In genomic region chr1:106901406-106901805, GRCm38 (mm10) we compare ENCODE assay signal across 8 mouse cellular contexts. TPM values are rescaled to one million over a fixed set of nuclear protein-coding genes. Genes with fewer than 3 reads are reported as not detected.
A peak's percentile ranks its signal among the peaks of the same experiment; 100 is the strongest.
DNase-seq lines count a peak whose midpoint lies in the region; ATAC-seq and TF ChIP-seq lines count a peak whose summit lies in the region.
"Had no signal": no experiment of that assay in that cellular context is flagged by ENCODE, and none has a peak within 500 bp of the region (broad histone marks: within the 10 kb centered on the region; RNA-seq: fewer than 3 reads in every experiment).

No protein-coding gene starts in this region.

- H3K4me2 ChIP-seq in hindbrain, embryonic 14.5 days (replicated peaks): no peak overlapping the region
- H3K4me2 ChIP-seq: heart, embryonic 15.5 days had no signal

- H3K27ac ChIP-seq in MEL (ENCODE audit: control insufficient read depth, low read depth, low read length): no peak overlapping the region
- H3K27ac ChIP-seq in hindbrain, embryonic 14.5 days: no peak overlapping the region
- H3K27ac ChIP-seq: heart, embryonic 15.5 days had no signal

- no peak for TF ChIP-seq EP300 in MEL (IDR thresholded peaks at IDR 0.05; ENCODE audit: low read depth in 1 of 2, low read length in 2 of 2)

- peak; percentile 8 for DNase-seq in left cerebral cortex, postnatal 4 days
- no peak for DNase-seq in left cerebral cortex, postnatal 36 days (ENCODE audit: low spot score in 2 of 2)
- DNase-seq in MEL (ENCODE audit: low read depth, low spot score): peak; percentile 54
- DNase-seq in adrenal gland, postnatal 10 days: peak; percentile 71
- peak; percentile 32 for DNase-seq in hindbrain, embryonic 14.5 days (ENCODE audit: low spot score)
- DNase-seq in gastrocnemius, adult 8-10 months (ENCODE audit: low spot score in 2 of 2): no peak

- 32% methylated on average over 4 of the region's 4 CpGs for WGBS in hindbrain, embryonic 14.5 days

- H3K27me3 ChIP-seq in MEL (ENCODE audit: control insufficient read depth in 1 of 2, insufficient read depth in 2 of 2, low read length in 2 of 2): peaks cover 0 to 1% of the 10 kb centered on the region in 2 experiments; a peak in 3 of 4 replicates
- no peaks in the 10 kb centered on the region for H3K27me3 ChIP-seq in hindbrain, embryonic 14.5 days (ENCODE audit: control insufficient read depth, insufficient read depth, low read length)
- H3K27me3 ChIP-seq: heart, embryonic 15.5 days had no signal

- intact Hi-C loops in left cerebral cortex, postnatal 4 days (cut with DNase I): no loop called here
- intact Hi-C loops in left cerebral cortex, postnatal 36 days (cut with DNase I): no loop called here

- peak; percentile 69 to 82 (median 70) for TF ChIP-seq CTCF in MEL (IDR thresholded peaks at IDR 0.05 in 2 of 3, conservative IDR thresholded peaks at IDR 0.05 in 1 of 3; ENCODE audit: control insufficient read depth in 1 of 3, insufficient read depth in 1 of 3, low read depth in 2 of 3, low read length in 3 of 3, poor library complexity in 1 of 3, severe bottlenecking in 1 of 3)

- no peak for TF ChIP-seq POLR2A in MEL (IDR thresholded peaks at IDR 0.05; ENCODE audit: control insufficient read depth in 1 of 2, insufficient read depth in 1 of 2, low read depth in 1 of 2, low read length in 2 of 2, poor library complexity in 1 of 2)

- ATAC-seq in hindbrain, embryonic 14.5 days (ENCODE audit: low FRiP score): no peak
- ATAC-seq in megakaryocyte-erythroid progenitor cell, adult 5-6 weeks (replicated peaks; ENCODE audit: low FRiP score, low TSS enrichment, poor library complexity, severe bottlenecking): peak; percentile 91

- H3K4me1 ChIP-seq in MEL (ENCODE audit: control insufficient read depth in 1 of 2, insufficient read depth in 2 of 2, low read length in 2 of 2): no peaks in the 10 kb centered on the region
- H3K4me1 ChIP-seq in hindbrain, embryonic 14.5 days (replicated peaks; ENCODE audit: control insufficient read depth, insufficient read depth, low read length): no peaks in the 10 kb centered on the region
- H3K4me1 ChIP-seq: heart, embryonic 15.5 days had no signal

- H3K9me3 ChIP-seq in MEL (replicated peaks; ENCODE audit: insufficient read depth, low read length): no peaks in the 10 kb centered on the region
- H3K9me3 ChIP-seq in hindbrain, embryonic 14.5 days (ENCODE audit: control insufficient read depth, low read length): no peaks in the 10 kb centered on the region
- H3K9me3 ChIP-seq: heart, embryonic 15.5 days had no signal

- no peaks in the 10 kb centered on the region for H3K79me2 ChIP-seq in MEL (ENCODE audit: control insufficient read depth, insufficient read depth, low read length, poor library complexity)

- H3K36me3 ChIP-seq in MEL (ENCODE audit: control insufficient read depth in 1 of 2, insufficient read depth in 2 of 2, low read length in 2 of 2): no peaks in the 10 kb centered on the region
- no peaks in the 10 kb centered on the region for H3K36me3 ChIP-seq in hindbrain, embryonic 14.5 days (replicated peaks; ENCODE audit: control insufficient read depth, insufficient read depth)
- H3K36me3 ChIP-seq: heart, embryonic 15.5 days had no signal

- no peak overlapping the region for H3K9ac ChIP-seq in MEL (ENCODE audit: control insufficient read depth, low read depth, low read length, poor library complexity, severe bottlenecking)
- H3K9ac ChIP-seq in hindbrain, embryonic 14.5 days: no peak overlapping the region
- H3K9ac ChIP-seq: heart, embryonic 15.5 days had no signal

- no peak overlapping the region for H3K4me3 ChIP-seq in MEL (ENCODE audit: control insufficient read depth in 1 of 2, insufficient read depth in 1 of 2, low read depth in 2 of 2, low read length in 2 of 2)
- no peak overlapping the region for H3K4me3 ChIP-seq in hindbrain, embryonic 14.5 days (replicated peaks; ENCODE audit: low read length)
- H3K4me3 ChIP-seq: heart, embryonic 15.5 days had no signal

- peak; percentile 82 for TF ChIP-seq RAD21 in MEL (IDR thresholded peaks at IDR 0.05; ENCODE audit: low read depth, low read length)

TF ChIP-seq in MEL, 35 proteins besides CTCF, POLR2A, EP300 and RAD21:
- TF ChIP-seq MAZ (IDR thresholded peaks at IDR 0.05; ENCODE audit: low read depth, low read length): 0 out of 2 replicates have a peak, but pooled peaks have one; percentile 21
- TF ChIP-seq E2F4 (IDR thresholded peaks at IDR 0.05; ENCODE audit: borderline replicate concordance, low read depth, low read length): no peak
- no peak; the same call in 1 of the 2 replicates for TF ChIP-seq JUND (IDR thresholded peaks at IDR 0.05; ENCODE audit: low read depth, low read length)
- TF ChIP-seq CHD1 (IDR thresholded peaks at IDR 0.05; ENCODE audit: low read depth, low read length): no peak
- no peak for TF ChIP-seq UBTF (IDR thresholded peaks at IDR 0.05; ENCODE audit: borderline replicate concordance, insufficient read depth, low read depth, low read length)
- peak; percentile 75 for TF ChIP-seq SMC3 (IDR thresholded peaks at IDR 0.05; ENCODE audit: low read depth, low read length)
- no peak for TF ChIP-seq ZKSCAN1 (IDR thresholded peaks at IDR 0.05; ENCODE audit: low read depth, low read length)
- peak; percentile 62 for TF ChIP-seq ZC3H11A (IDR thresholded peaks at IDR 0.05; ENCODE audit: low read depth, low read length)
- TF ChIP-seq NRF1 (IDR thresholded peaks at IDR 0.05; ENCODE audit: insufficient read depth, low read depth, low read length, poor library complexity, severe bottlenecking): no peak
- TF ChIP-seq USF1 (IDR thresholded peaks at IDR 0.05; ENCODE audit: low read depth, low read length): no peak
- no peak for TF ChIP-seq ETS1 (IDR thresholded peaks at IDR 0.05; ENCODE audit: low read depth, low read length)
- no peak for TF ChIP-seq HCFC1 (IDR thresholded peaks at IDR 0.05; ENCODE audit: low read depth, low read length)
- TF ChIP-seq SIN3A (IDR thresholded peaks at IDR 0.05; ENCODE audit: low read length): peak; percentile 30; the same call in 1 of the 2 replicates
- TF ChIP-seq ZMIZ1 (IDR thresholded peaks at IDR 0.05; ENCODE audit: low read depth, low read length): no peak
- TF ChIP-seq USF2 (IDR thresholded peaks at IDR 0.05; ENCODE audit: borderline replicate concordance in 1 of 2, insufficient read depth in 1 of 2, low read depth in 1 of 2, low read length in 2 of 2): no peak
- peak; percentile 24; the same call in 1 of the 2 replicates for TF ChIP-seq MAX (IDR thresholded peaks at IDR 0.05; ENCODE audit: low read length)
TF ChIP-seq in MEL: peak in this region for 5.

RNA-seq across cellular contexts. Expression of gene Serpinb12, which starts 32.8 kb away (rescaled TPM):
- total RNA-seq in left cerebral cortex, postnatal 4 days (2021): not detected
- not detected for total RNA-seq in left cerebral cortex, postnatal 36 days (2021)
- not detected in 2 replicates for total RNA-seq in MEL (2012; rRNA removed)
- polyA plus RNA-seq in MEL (2012; ENCODE audit: insufficient read depth in 1 of 2, insufficient read length in 2 of 2, low read depth in 1 of 2, low replicate concordance in 2 of 2, missing spikeins in 1 of 2): not detected
- total RNA-seq in adrenal gland, postnatal 10 days (2021): not detected
- polyA plus RNA-seq in hindbrain, embryonic 14.5 days (2014; fragmentation: Nextera tagmentation; extraction: Ambion mirVana): 0.12 TPM in 1 of 2 replicates, not detected in the other
- not detected in 2 replicates for total RNA-seq in megakaryocyte-erythroid progenitor cell, adult 5-6 weeks (2014; fragmentation: Nextera tagmentation)
- total RNA-seq in megakaryocyte-erythroid progenitor cell, adult 5-6 weeks (2017): not detected in 2 replicates
- total RNA-seq in gastrocnemius, adult 8-10 months (2022): not detected

RNA-seq across cellular contexts. Expression of gene Serpinb5, which starts 40.4 kb away (rescaled TPM):
- total RNA-seq in left cerebral cortex, postnatal 4 days (2021): not detected
- not detected for total RNA-seq in left cerebral cortex, postnatal 36 days (2021)
- not detected in 2 replicates for total RNA-seq in MEL (2012; rRNA removed)
- not detected for polyA plus RNA-seq in MEL (2012; ENCODE audit: insufficient read depth in 1 of 2, insufficient read length in 2 of 2, low read depth in 1 of 2, low replicate concordance in 2 of 2, missing spikeins in 1 of 2)
- not detected for total RNA-seq in adrenal gland, postnatal 10 days (2021)
- 0.19 TPM in 1 of 2 replicates, not detected in the other for polyA plus RNA-seq in hindbrain, embryonic 14.5 days (2014; fragmentation: Nextera tagmentation; extraction: Ambion mirVana)
- total RNA-seq in megakaryocyte-erythroid progenitor cell, adult 5-6 weeks (2014; fragmentation: Nextera tagmentation): not detected in 2 replicates
- not detected in 2 replicates for total RNA-seq in megakaryocyte-erythroid progenitor cell, adult 5-6 weeks (2017)
- total RNA-seq in gastrocnemius, adult 8-10 months (2022): not detected

Comparison
In these comparisons a context has a peak if more than half of its experiments do, and no peak if none do; other contexts are left out.
1. DNase-seq: peak in left cerebral cortex, postnatal 4 days (single experiment), MEL (single experiment), adrenal gland, postnatal 10 days (single experiment) and hindbrain, embryonic 14.5 days (single experiment); none in left cerebral cortex, postnatal 36 days (0 of 2) and gastrocnemius, adult 8-10 months (0 of 2).